Mouse (Mus musculus): ENCODE results near the gene Fbxo46. TPM values are rescaled to one million over a fixed set of nuclear protein-coding genes. Genes with fewer than 3 reads are reported as not detected.
"Not testable (repeated sequence)": the region's sequence is repeated elsewhere in the genome, so short reads cannot be mapped to it uniquely, and the experiment has no call there.

The Fbxo46 gene
- 1 to 10 TPM; 5.4 to 5.5 TPM for total RNA-seq (2021)

DNA sequence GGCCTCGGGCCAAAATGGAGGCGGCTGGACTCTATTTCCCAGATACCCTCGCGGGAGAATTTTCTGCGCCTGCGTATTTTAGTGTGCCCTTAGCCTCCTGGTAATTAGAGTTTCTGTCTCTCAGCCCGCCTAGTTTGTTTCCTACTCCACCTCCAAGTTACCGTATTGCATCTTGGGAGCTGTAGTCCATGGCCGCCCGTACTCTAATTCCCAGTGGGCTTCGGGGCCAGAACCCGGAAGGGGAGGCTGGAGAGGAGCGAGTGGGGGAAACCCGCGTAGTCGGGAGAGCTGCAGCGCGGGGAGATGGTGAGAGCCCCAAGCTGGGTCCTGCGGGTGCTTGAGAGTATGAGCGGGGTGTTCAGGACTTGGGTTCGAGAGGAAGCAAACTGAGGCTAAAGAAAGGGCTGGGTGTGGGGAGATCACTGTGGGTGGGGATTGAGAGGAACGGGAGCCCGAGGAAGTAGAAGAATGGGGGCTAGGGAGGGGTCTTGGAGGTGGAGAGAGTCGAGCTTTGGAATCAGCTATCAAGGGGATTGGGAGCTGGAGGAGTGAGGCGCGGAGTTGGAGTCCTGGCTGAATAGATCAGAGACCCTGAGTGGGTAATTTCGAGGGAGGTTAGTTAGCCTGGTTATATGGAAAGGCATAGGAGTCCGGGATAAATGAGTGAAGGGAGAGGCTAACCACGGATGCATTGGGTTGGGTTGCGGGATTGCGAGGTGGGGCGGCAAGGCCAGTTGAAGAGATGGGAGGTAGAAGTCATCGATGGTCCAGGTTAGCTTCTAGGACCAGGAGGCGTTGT lies at the start of gene Fbxo46:
TSS of gene Fbxo46 (plus strand) at position 229 of the 799 bp plus-strand sequence.
- DNase-seq (ENCODE audit: low spot score): peak; percentile 92
- intact Hi-C loops (cut with DNase I): loop anchor here (2.0 kb wide), 2 partner anchors 49 to 99 kb away; no protein-coding TSS in a partner anchor

DNA sequence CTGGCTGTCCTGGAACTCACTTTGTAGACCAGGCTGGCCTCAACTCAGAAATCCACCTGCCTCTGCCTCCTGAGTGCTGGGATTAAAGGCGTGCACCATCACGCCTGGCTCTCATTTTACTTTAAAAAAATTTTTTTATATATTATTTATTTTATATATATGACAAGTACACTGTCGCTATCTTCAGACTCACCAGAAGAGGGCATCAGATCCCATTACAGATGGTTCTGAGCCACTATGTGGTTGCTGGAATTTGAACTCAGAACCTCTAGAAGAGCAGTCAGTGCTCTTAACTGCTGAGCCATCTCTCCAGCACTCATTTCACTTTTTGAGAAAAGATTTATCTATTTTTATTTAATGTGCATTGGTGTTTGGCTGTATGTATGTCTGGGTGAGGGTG lies 48.6 kb upstream of the Fbxo46 start:
- DNase-seq (ENCODE audit: low spot score): not testable (repeated sequence)
- intact Hi-C loops (cut with DNase I): loop anchor here (2.0 kb wide), 1 partner anchor 48 kb away; the partner anchor contains the start of genes Fbxo46 and Gm4969

DNA sequence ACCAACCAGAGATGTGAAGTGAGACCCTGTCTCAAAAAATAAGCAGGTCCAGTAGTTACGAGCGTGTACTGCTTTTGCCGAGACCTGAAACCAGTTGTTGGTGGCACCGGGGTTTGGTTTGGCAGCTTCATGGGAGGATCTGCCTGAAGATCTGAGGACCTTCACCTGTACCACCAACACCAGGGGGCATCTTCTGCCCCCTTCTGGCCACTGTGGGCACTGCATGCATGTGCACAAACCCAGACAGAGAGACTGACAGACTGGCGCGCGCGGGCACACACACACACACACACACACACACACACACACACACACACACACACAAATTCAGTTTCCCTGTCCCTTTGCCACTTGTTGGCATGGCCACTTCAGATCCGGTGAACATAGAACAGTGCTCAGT lies 46.2 kb upstream of the Fbxo46 start:
- intact Hi-C loops (cut with DNase I): no loop called here
- no peak for DNase-seq (ENCODE audit: low spot score)

- DNase-seq (ENCODE audit: low spot score): no peak
- intact Hi-C loops (cut with DNase I): loop anchor here (2.0 kb wide), 1 partner anchor 14 kb away; no protein-coding TSS in a partner anchor
Observed at GRCm38 (mm10) chr7:19074494-19074893, 45.2 kb upstream of the Fbxo46 start.

- DNase-seq (ENCODE audit: low spot score): no peak
- intact Hi-C loops (cut with DNase I): loop anchor here (2.0 kb wide), 1 partner anchor 14 kb away; no protein-coding TSS in a partner anchor
Observed at GRCm38 (mm10) chr7:19075231-19075630, 44.4 kb upstream of the Fbxo46 start.

GRCm38 (mm10) chr7:19075723-19076585 lies 43.7 kb upstream of the Fbxo46 start, which contains the start of gene Dmwd:
Gene Dmwd, plus strand, starts transcription at chr7:19076227.
- intact Hi-C loops (cut with DNase I): loop anchor here (2.0 kb wide), 1 partner anchor 13 kb away; no protein-coding TSS in a partner anchor
- peak; percentile 93 for DNase-seq (ENCODE audit: low spot score)

DNA sequence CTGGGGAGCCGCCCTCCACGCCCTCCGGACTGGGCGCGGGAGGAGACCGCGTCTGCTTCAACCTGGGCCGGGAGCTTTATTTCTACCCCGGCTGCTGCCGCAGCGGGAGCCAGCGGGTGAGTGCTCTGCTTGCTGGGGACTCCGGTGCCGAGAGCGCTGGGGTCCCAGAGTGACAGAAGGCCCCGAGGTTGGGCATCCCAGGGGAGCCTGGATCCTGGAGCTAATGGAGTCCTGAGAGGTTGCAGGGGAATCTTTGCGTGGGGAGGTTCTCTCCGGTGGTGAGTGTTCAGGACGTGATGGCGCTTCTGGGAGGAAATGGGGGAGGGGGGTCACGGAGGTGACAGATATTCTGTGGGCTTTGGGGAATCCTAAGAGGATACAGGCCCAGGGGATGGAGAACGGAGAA lies 43.1 kb upstream of the Fbxo46 start:
- intact Hi-C loops (cut with DNase I): no loop called here
- no peak for DNase-seq (ENCODE audit: low spot score)

- no peak for DNase-seq (ENCODE audit: low spot score)
- intact Hi-C loops (cut with DNase I): no loop called here
Observed at GRCm38 (mm10) chr7:19077761-19078160, 41.9 kb upstream of the Fbxo46 start.

DNA sequence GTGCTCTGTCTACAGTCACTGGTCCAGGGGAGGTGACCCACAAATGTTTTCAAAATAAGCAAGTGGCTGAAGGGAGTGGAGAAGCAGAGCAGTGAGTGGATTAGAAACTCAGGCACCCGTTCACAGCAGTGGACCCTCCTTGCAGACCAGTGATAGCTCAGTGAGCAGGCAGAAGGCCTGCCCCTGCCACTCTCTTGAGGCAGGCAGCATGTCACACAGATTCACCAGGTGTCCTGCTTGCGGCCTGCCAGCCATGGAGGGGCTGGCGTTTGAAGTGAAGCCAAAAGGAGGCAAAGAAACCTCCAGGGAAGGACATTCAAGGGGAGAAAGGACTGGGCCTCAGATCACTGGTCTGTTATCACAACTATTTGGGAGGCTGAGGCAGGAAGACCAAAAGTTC lies 40.9 kb upstream of the Fbxo46 start:
- DNase-seq (ENCODE audit: low spot score): no peak
- intact Hi-C loops (cut with DNase I): no loop called here

DNA sequence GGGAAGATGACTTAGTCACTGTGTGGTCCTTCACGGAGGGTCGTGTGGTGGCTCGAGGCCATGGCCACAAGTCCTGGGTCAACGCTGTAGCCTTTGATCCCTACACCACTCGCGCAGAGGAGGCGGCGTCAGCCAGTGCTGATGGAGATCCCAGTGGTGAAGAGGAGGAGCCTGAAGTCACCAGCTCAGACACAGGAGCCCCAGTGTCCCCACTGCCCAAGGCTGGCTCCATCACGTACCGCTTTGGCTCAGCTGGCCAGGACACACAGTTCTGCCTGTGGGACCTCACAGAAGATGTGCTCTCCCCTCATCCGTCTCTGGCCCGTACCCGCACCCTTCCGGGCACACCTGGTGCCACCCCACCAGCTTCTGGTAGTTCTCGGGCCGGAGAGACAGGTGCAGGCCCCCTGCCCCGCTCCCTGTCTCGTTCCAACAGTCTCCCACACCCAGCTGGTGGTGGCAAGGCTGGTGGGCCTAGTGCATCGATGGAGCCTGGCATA lies 39.2 kb upstream of the Fbxo46 start:
- no peak for DNase-seq (ENCODE audit: low spot score)
- intact Hi-C loops (cut with DNase I): no loop called here

- DNase-seq (ENCODE audit: low spot score): no peak
- intact Hi-C loops (cut with DNase I): no loop called here
Observed at GRCm38 (mm10) chr7:19082171-19082570, 37.5 kb upstream of the Fbxo46 start.

- DNase-seq (ENCODE audit: low spot score): peak; percentile 69
- intact Hi-C loops (cut with DNase I): no loop called here
Observed at GRCm38 (mm10) chr7:19083096-19083495, 36.6 kb upstream of the Fbxo46 start.

- DNase-seq (ENCODE audit: low spot score): no peak
- intact Hi-C loops (cut with DNase I): no loop called here
Observed at GRCm38 (mm10) chr7:19083701-19084100, 36.0 kb upstream of the Fbxo46 start, which contains the start of gene Dmpk. Gene Dmpk, plus strand, starts transcription at chr7:19083849.

GRCm38 (mm10) chr7:19084277-19084771 lies 35.3 kb upstream of the Fbxo46 start:
- DNase-seq (ENCODE audit: low spot score): no peak
- intact Hi-C loops (cut with DNase I): no loop called here

GRCm38 (mm10) chr7:19084921-19085473 lies 34.7 kb upstream of the Fbxo46 start:
- no peak for DNase-seq (ENCODE audit: low spot score)
- intact Hi-C loops (cut with DNase I): no loop called here

GRCm38 (mm10) chr7:19085495-19085894 lies 34.2 kb upstream of the Fbxo46 start:
- no peak for DNase-seq (ENCODE audit: low spot score)
- intact Hi-C loops (cut with DNase I): no loop called here

- intact Hi-C loops (cut with DNase I): no loop called here
- no peak for DNase-seq (ENCODE audit: low spot score)
Observed at GRCm38 (mm10) chr7:19086042-19086441, 33.6 kb upstream of the Fbxo46 start.

DNA sequence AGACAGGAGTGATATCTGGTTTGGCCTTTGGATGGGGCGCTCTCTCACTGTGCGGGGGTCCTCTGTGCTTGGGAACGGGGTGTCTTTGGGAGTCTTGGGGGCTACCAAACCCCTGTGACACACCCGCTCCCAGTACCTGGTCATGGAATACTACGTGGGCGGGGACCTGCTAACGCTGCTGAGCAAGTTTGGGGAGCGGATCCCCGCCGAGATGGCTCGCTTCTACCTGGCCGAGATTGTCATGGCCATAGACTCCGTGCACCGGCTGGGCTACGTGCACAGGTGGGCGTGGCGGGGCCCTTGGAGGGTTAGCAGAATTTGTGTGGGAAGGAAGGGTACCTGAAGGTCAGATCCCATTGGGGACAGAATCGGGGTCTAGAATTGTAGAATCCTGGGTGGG lies 32.9 kb upstream of the Fbxo46 start:
- DNase-seq (ENCODE audit: low spot score): no peak

DNA sequence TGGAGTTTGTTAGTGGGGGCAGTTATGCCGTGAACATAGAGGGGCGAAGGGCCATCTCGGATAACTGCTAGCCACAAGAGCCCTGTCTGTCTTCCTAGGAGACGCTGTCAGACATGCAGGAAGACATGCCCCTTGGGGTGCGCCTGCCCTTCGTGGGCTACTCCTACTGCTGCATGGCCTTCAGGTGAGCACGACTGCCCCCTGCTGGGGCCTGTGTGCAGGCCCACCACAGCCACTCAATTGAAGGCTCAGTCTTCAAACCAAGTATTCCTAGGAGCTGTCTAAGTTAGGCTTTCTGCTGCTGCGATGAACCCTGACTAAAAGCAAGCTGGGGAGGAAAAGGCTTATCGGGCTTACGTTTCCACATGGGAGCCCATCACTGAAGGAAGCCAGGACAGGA lies 30.8 kb upstream of the Fbxo46 start:
- intact Hi-C loops (cut with DNase I): loop anchor here (2.0 kb wide), 1 partner anchor 14 kb away; no protein-coding TSS in a partner anchor
- no peak for DNase-seq (ENCODE audit: low spot score)

More for the DNA sequence above, 32.9 kb upstream of the Fbxo46 start:
- intact Hi-C loops (cut with DNase I): no loop called here

DNA sequence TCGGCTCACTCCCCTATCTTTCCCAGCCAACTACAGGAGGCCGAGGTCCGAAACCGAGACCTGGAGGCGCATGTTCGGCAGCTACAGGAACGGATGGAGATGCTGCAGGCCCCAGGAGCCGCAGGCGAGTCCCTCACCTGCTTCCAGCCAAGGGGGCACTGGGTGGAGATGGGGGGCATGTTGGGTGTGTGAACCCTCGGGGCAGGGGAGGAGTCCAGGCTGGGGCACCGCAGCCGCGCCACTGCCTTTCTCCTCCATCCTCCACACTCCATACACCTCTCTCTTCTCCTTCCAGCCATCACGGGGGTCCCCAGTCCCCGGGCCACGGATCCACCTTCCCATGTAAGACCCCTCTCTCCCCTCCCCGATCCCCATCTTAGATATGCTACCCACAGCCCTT lies 27.7 kb upstream of the Fbxo46 start:
- intact Hi-C loops (cut with DNase I): no loop called here

More for the DNA sequence above, 27.7 kb upstream of the Fbxo46 start:
- DNase-seq (ENCODE audit: low spot score): no peak

All from heart, postnatal 25 days (tissue).